Mouse (Mus musculus) forebrain, embryonic 10.5 days (tissue): ENCODE data around the gene Farp2. TPM values are rescaled to one million over a fixed set of nuclear protein-coding genes. Genes with fewer than 3 reads are reported as not detected.
"Not testable (repeated sequence)": the region's sequence is repeated elsewhere in the genome, so short reads cannot be mapped to it uniquely, and the experiment has no call there.

Experiments
- DNase-seq: peaks from one replicate; pipeline ENCODE4 v3.0.0-alpha.2; 2017; ENCODE audit warnings: low spot score; ENCODE audit errors: extremely low spot score
- H3K27ac ChIP-seq: fragments of 300-500 bp; sonication (generic); 2 replicates; pipeline ENCODE4 v1.5.1; 2016; ENCODE audit warnings: mild to moderate bottlenecking
- H3K27me3 ChIP-seq: fragments of 300-500 bp; sonication (generic); 2 replicates; pipeline ENCODE4 v1.6.1; 2016; ENCODE audit warnings: mild to moderate bottlenecking; ENCODE audit not compliant: poor library complexity, severe bottlenecking
- H3K36me3 ChIP-seq: fragments of 300-500 bp; sonication (generic); replicated peaks from 2 replicates; pipeline ENCODE4 v1.6.1; 2016; ENCODE audit warnings: mild to moderate bottlenecking, moderate library complexity
- H3K4me1 ChIP-seq: fragments of 300-500 bp; sonication (generic); 2 replicates; pipeline ENCODE4 v1.6.1; 2016
- H3K4me3 ChIP-seq: fragments of 300-500 bp; sonication (generic); 2 replicates; pipeline ENCODE4 v1.5.1; 2016; ENCODE audit warnings: mild to moderate bottlenecking, moderate library complexity
- H3K9me3 ChIP-seq: fragments of 300-500 bp; sonication (generic); 2 replicates; pipeline ENCODE4 v1.6.1; 2016; ENCODE audit warnings: mild to moderate bottlenecking, moderate library complexity
- WGBS: fragments of 180-500 bp; shearing (Covaris S2); methylation state at CpG from one replicate; pipeline ENCODE4 v1.1.7; 2016; 5-methylcytosine and 5-hydroxymethylcytosine counted together
- polyA plus RNA-seq: library from polyadenylated mRNA; unstranded; fragments of >200 nt; fragmentation: Nextera tagmentation; extraction: Ambion mirVana; gene quantifications from 2 replicates; pipeline ENCODE4 v1.2.1, GENCODE M21; 2016

Gene Farp2
- polyA plus RNA-seq = 3.7 and 4.8 TPM in 2 replicates

DNA sequence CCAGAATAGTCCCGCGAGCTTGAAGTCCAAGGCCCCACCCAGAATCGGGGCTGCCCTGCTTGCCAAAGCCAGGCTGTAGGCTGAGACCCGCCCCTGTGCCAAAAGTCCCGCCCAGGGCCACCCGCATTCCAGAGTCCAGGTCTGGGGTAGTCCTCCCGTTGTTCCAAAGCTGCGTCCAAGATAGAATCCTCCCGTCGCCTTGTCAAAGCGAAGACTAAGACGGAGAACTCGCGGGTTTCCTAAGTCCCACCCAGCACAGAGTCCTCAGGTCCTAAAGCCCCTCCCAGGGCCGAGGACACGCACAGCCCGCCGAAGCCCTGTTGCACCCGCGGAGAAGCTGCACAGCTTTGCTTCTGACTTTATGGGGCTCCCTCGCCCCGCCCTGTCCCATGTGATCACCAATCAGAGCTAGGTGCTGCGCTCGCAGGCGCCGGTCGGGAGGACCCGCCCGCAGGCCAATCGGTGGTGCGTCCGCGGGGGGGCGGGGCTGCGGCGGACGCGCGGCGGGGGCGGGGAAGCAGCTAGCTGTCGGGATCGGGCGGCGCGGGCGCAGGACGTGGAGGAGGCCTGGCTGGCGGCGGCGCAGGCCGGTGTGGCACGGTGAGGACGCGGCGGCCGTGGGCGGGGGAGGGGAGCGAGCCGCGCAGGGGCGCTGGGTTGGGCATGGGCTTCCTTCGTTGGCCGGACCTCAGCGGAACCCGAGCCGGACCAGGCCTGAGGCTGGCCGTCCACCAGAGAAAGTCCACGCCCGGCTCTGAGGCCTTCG lies at the start of gene Farp2:
Gene Farp2, plus strand, starts transcription at position 495 of the 766 bp plus-strand sequence.
- peak within 1 kb of the TSS; percentile 86 for H3K27ac ChIP-seq
- no peaks in the 10 kb centered on the region for H3K9me3 ChIP-seq
- peaks cover 28% of the 10 kb centered on the region for H3K4me1 ChIP-seq
- DNase-seq = peak; percentile 91
- H3K4me3 ChIP-seq = peak within 1 kb of the TSS; percentile 84
- H3K36me3 ChIP-seq = peaks cover 34% of the 10 kb centered on the region
- under 1% methylated on average over 63 of the region's 71 CpGs for WGBS
- H3K27me3 ChIP-seq = peaks cover 5% of the 10 kb centered on the region; the same call in 1 of the 2 replicates

DNA sequence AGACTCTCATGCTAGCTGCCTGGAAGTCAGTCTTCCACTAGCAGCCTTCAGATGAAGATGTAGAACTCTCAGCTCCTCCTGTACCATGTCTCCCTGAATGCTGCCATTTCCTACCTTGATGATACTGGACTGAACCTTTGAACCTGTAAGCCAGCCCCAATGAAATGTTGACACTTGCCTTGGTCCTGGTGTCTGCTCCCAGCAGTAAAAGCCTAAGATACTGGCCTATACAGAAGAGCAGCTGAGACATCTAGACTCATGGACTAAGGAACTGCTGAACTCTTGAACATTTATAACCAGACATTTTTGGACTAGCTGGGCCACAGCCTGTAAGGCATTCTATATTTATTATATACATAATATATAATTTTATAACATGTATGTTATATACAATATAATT lies 46.8 kb upstream of the Farp2 start:
- DNase-seq = no peak

DNA sequence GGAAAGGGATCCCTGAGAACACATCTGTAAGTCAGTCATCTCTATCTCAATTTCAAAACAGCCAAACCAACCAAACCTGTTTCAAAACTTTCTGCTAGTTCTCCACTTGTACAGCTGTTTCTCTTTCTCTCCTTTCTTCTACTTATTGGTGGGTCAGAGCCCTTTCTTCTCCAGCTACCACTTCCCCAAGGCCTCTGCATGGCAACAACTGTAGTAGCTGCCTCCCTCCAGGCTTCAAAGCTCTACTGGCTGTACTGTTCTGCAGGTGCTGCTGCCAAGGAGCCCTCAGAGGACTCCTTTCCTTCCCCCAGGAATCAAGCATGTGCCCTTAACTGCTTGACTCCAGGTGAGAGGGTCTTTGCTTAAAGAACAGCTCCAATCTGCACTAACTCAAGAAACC lies 46.1 kb upstream of the Farp2 start:
- no peaks in the 10 kb centered on the region for H3K4me1 ChIP-seq
- H3K27ac ChIP-seq = no peak overlapping the region
- no peak overlapping the region for H3K4me3 ChIP-seq
- no peaks in the 10 kb centered on the region for H3K27me3 ChIP-seq
- peaks cover 11% of the 10 kb centered on the region for H3K36me3 ChIP-seq
- no peak for DNase-seq
- no peaks in the 10 kb centered on the region for H3K9me3 ChIP-seq

More for the DNA sequence above, 46.8 kb upstream of the Farp2 start:
- Histone ChIP-seq H3K9me3 (no peaks in the 10 kb centered on the region), H3K4me1 (no peaks in the 10 kb centered on the region), H3K4me3 (no peak overlapping the region), H3K36me3 (peaks cover 11% of the 10 kb centered on the region), H3K27me3 (no peaks in the 10 kb centered on the region), H3K27ac (no peak overlapping the region)

DNA sequence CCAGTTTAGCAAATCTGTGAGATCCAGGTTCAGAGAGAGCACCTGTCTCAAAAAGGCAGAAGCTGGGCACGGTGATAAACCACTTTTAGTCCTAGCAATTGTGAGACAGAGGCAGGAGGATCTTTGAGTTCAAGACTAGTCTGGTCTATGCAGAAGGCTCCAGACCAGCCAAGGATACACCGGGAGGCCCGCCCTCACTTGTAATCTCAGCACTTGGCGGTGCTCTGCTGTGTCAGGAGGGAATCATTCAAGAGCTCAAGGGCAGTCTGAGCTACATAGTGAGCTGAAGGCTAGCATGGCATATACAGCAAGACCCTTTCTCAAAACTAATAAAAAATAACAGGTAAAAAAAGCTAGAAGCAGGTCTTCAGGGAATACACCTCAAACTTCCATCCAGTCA lies 43.3 kb upstream of the Farp2 start:
- H3K27me3 ChIP-seq = no peaks in the 10 kb centered on the region
- no peak overlapping the region for H3K27ac ChIP-seq
- H3K4me3 ChIP-seq = no peak overlapping the region
- H3K9me3 ChIP-seq = no peaks in the 10 kb centered on the region
- H3K36me3 ChIP-seq = peaks cover 11% of the 10 kb centered on the region
- WGBS = 96% methylated on average over 4 of the region's 4 CpGs
- no peak for DNase-seq
- no peaks in the 10 kb centered on the region for H3K4me1 ChIP-seq

DNA sequence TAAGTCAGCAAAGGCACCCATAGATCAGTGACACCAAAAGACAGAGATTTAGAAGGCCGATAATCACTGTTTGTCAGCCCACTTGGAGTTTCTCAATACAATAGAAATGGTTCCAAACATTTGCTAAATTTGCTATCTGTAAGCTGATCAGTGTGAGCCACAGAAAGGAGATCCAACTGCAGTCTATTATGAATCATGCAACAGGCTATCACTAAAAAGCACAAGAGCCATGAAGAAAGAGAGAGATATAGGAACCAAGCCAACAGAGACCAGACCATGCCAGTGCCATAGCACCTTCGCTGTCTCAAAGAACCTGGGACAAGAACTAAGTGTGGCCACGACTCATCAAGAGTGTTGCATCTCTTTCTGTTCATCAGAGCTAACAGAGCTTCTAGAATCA lies 36.2 kb upstream of the Farp2 start:
- no peak for DNase-seq
- Histone ChIP-seq H3K27me3 (no peaks in the 10 kb centered on the region), H3K36me3 (peaks cover 3% of the 10 kb centered on the region), H3K27ac (no peak overlapping the region), H3K4me1 (peaks cover 28% of the 10 kb centered on the region), H3K4me3 (no peak overlapping the region), H3K9me3 (no peaks in the 10 kb centered on the region)
- WGBS = 91% methylated on average over 3 of the region's 3 CpGs

DNA sequence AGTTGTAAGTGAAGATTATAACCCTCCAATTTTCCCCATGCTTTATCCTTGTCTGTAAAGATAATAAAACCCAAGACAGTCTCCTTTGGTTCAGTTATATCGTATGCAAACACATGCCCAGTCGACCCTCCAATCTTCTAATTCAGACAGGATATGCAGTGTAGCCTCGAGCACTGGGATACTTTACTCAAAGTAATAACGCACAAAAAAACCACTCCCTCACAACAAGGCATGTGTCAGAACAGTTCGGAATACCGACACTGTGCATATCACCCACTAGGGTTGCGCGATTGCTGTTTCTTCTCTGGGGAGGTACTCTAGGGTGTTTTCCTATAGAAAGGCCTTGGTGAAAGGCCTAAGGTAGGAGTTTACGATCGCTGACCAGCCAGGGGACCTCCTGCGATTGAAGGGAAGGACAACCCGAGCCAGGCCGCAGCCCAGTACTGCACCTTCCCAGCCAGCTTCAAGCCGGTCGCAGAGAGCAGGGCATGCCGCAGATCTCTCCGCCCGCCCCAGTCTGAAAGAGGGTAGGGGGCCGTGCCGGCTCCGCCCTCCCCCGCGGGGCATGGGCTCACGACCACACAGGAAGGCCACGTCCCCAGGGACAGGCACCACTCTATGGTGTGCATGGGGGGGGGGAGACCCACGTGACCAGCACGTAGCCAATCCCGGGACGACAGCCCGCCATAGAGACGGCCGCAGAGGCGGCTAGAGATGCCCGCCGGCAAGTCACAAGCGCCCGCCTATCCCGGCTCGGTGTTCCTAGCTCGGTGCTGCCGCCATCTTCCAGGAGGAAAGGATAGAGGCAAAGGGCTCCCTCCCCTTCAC lies 33.9 kb upstream of the Farp2 start:
- H3K36me3 ChIP-seq = peaks cover 10% of the 10 kb centered on the region
- H3K27ac ChIP-seq = peak overlapping the region; percentile 95
- peak overlapping the region; percentile 86 for H3K4me3 ChIP-seq
- peaks cover 32% of the 10 kb centered on the region for H3K4me1 ChIP-seq
- H3K27me3 ChIP-seq = no peaks in the 10 kb centered on the region
- peak; percentile 99 for DNase-seq
- WGBS = under 1% methylated on average over 40 of the region's 41 CpGs
- H3K9me3 ChIP-seq = no peaks in the 10 kb centered on the region

DNA sequence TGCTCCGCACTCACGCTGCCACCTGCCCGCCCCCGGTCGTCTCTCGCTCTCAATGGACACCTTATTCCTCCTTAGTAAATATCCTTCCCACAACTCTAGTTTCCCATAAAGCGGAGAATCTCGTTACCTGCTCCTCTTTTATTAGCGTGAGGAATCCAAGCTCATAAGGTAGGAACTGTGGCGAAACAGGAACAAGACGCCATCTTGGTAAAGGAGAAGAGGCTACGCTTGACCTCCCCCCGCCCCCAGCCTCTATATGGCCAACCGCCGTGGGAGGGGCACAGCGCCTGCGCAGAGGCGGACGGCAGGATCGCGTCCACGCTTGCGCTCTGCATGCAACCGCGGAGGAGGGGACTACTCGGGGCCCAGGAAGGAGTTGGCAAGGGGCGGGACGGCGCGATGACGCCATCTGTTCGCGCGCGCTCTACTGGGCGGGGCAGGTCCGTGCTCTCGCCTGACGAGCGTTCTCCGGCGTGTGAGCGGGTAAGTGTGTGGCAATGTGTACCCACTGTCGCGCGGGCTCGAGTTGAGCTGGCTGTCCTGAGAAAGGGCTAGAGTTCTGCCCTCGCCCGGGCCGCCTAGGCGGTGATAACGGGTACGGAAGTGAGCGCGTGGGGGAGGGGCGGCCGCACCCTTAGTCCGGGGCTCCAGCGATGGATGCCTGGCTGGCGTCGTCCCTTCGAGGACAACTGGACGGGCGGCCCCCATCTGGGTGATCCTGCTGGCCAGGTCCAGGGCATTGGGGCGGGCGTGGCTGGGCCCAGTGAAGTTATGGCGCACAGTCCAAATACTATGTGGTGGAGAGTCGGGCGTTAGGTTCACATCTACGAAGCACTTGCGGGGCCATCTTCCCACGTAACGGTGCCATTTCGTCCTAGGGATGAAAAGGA lies 33.0 kb upstream of the Farp2 start, which contains the start of gene Hdlbp:
Gene Hdlbp, minus strand, starts transcription at position 230 of the 890 bp plus-strand sequence.
- no peaks in the 10 kb centered on the region for H3K9me3 ChIP-seq
- under 1% methylated on average over 74 of the region's 74 CpGs for WGBS
- H3K36me3 ChIP-seq = peaks cover 10% of the 10 kb centered on the region
- H3K4me3 ChIP-seq = peak within 1 kb of the TSS; percentile 86
- DNase-seq = peak; percentile 99
- H3K4me1 ChIP-seq = peaks cover 32% of the 10 kb centered on the region
- H3K27ac ChIP-seq = peak within 1 kb of the TSS; percentile 95
- H3K27me3 ChIP-seq = no peaks in the 10 kb centered on the region

DNA sequence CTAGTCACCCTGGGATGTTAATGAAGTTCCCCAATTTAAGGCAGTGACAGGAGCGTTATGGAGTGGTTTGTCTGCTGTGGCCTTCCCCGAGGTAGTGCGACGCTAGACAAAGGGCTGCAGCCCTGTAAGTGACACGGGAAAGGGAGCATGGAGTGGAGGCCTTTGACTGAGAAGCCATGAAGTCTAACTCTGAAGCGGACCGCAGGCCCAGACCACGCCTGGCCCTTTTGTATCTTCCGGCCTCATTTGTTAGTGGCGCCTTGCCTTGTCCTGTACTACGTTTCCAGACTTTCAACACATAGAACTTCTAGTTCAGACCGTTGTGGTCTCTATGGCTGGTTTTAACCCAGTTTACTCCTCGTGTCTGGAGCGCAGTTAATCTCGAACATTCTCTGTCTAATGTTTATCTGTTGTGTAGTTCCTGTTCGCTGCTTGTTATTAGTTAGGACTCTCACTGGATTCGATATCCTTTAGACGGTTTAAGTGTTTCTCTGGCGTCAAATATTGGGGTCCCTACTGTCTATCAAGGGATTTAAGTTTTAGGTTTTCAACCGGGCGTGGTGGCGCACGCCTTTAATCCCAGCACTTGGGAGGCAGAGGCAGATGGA lies 32.3 kb upstream of the Farp2 start:
- Histone ChIP-seq H3K27ac (peak overlapping the region; percentile 95), H3K4me3 (peak overlapping the region; percentile 86), H3K4me1 (peaks cover 32% of the 10 kb centered on the region), H3K36me3 (peaks cover 7% of the 10 kb centered on the region), H3K9me3 (no peaks in the 10 kb centered on the region), H3K27me3 (no peaks in the 10 kb centered on the region)
- no peak for DNase-seq
- 8% methylated on average over 23 of the region's 23 CpGs for WGBS

DNA sequence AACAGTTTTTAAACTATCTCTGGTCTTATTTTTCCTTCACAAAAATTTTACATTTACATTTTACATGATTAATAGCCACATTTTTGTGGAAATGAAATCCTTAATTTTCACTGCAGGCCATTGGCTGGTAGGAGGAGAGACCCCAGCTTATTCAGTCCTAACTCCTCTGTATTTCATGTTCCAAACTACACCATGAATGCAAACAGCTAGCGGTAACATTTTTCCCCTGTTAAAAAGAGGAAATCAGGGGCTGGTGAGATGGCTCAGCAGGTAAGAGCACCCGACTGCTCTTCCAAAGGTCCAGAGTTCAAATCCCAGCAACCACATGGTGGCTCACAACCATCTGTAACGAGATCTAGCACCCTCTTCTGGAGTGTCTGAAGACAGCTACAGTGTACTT lies 25.6 kb upstream of the Farp2 start:
- 86% methylated on average over 3 of the region's 3 CpGs for whole genome bisulfite sequencing
- not testable (repeated sequence) for H3K27me3 ChIP-seq

DNA sequence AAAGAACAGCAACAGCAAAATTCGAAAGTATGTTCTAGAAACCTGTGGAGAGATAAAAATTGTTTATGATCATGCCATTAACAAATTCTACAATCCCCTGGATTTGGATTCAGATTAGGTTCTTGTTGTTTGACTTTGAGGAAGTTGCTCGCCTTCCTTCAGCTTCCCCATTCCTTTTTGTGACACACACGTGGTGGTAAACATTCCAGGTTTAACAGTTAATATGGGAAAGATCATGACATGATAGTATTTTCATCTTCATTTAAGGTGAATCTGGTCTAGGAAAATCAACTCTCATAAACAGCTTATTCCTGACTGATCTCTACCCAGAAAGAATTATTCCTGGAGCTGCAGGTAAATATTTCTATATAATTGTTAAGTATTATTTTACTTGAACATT lies 16.6 kb upstream of the Farp2 start:
- 91% methylated on average over 3 of the region's 3 CpGs for WGBS
- Histone ChIP-seq H3K4me3 (no peak overlapping the region), H3K27me3 (no peaks in the 10 kb centered on the region), H3K36me3 (peaks cover 92% of the 10 kb centered on the region), H3K27ac (no peak overlapping the region), H3K9me3 (no peaks in the 10 kb centered on the region), H3K4me1 (no peaks in the 10 kb centered on the region)
- DNase-seq = no peak

More for the DNA sequence above, 25.6 kb upstream of the Farp2 start:
- not testable (repeated sequence) for H3K4me1 ChIP-seq, H3K4me3 ChIP-seq, H3K9me3 ChIP-seq, DNase-seq, H3K27ac ChIP-seq
- peaks cover 23% of the 10 kb centered on the region for H3K36me3 ChIP-seq

DNA sequence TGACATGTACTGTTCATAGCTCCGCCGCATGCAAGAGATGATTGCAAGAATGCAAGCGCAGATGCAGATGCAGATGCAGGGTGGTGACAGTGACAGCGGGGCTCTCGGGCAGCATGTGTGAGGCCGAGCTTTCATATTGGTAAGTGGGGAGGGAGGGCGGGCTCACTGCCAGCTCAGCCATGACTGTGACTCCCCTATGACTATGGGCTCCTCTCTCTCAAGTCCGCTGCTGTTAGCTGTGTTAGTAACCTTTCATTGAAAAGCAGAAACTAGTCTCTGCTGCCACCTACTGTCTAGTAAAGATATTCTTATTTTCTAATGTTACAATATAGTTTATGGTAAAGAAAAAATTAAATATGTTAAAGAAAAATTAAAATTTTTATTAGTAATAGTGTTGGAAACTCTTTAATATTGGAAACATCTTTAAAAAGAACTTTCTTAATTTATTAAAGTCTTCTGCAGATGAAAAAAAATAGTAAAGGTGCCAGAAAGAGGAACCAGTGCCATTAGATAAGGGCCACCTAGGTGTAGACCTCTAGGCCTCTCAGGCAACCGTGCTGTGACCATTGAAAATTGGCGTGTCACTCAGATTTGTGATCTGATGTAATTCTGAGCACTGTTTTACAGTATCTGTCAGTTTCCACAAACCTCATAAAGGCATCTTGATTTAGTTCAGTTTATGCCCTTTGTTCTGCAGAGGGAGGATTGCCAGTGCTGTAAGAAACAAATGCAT lies 4.8 kb upstream of the Farp2 start:
- no peaks in the 10 kb centered on the region for H3K27me3 ChIP-seq
- 69% methylated on average over 10 of the region's 10 CpGs for WGBS
- H3K27ac ChIP-seq = no peak overlapping the region
- H3K4me3 ChIP-seq = no peak overlapping the region
- no peaks in the 10 kb centered on the region for H3K9me3 ChIP-seq
- peak; percentile 24 for DNase-seq
- H3K36me3 ChIP-seq = peaks cover 80% of the 10 kb centered on the region
- H3K4me1 ChIP-seq = peaks cover 14% of the 10 kb centered on the region
